Mouse (Mus musculus) gastrocnemius, postnatal 10 days (tissue): ENCODE data around the gene Vbp1. TPM values are rescaled to one million over a fixed set of nuclear protein-coding genes. Genes with fewer than 3 reads are reported as not detected.

Source experiments
- DNase-seq: peaks from one replicate; pipeline ENCODE4 v3.0.0; 2021; ENCODE audit warnings: mixed read lengths
- long read RNA-seq, 2 experiments: library from polyadenylated mRNA; stranded (forward); transcript quantifications; one replicate each; pipeline ENCODE4 v2.0.0; 2021
- total RNA-seq, 2 experiments: library from RNA; stranded (reverse); gene quantifications; 2 replicates each; pipeline ENCODE4 v1.2.3; 2021

Gene Vbp1
- 10 to 100 TPM; 45.9 to 51.7 TPM for total RNA-seq
- long read RNA-seq, experiment 1, transcript Vbp1-201 (6 exons, 1,595 nt), result major isoform, 108 of 115 reads
- long read RNA-seq, experiment 1, partial matches to known transcripts, result 0 of 115 reads
- long read RNA-seq, experiment 1, other reads (novel, unspliced or antisense), result 7 of 115 reads
- long read RNA-seq, experiment 2, transcript Vbp1-201 (6 exons, 1,595 nt), result major isoform, 116 of 121 reads
- long read RNA-seq, experiment 2, partial matches to known transcripts, result 0 of 121 reads
- long read RNA-seq, experiment 2, other reads (novel, unspliced or antisense), result 4 of 121 reads

DNA sequence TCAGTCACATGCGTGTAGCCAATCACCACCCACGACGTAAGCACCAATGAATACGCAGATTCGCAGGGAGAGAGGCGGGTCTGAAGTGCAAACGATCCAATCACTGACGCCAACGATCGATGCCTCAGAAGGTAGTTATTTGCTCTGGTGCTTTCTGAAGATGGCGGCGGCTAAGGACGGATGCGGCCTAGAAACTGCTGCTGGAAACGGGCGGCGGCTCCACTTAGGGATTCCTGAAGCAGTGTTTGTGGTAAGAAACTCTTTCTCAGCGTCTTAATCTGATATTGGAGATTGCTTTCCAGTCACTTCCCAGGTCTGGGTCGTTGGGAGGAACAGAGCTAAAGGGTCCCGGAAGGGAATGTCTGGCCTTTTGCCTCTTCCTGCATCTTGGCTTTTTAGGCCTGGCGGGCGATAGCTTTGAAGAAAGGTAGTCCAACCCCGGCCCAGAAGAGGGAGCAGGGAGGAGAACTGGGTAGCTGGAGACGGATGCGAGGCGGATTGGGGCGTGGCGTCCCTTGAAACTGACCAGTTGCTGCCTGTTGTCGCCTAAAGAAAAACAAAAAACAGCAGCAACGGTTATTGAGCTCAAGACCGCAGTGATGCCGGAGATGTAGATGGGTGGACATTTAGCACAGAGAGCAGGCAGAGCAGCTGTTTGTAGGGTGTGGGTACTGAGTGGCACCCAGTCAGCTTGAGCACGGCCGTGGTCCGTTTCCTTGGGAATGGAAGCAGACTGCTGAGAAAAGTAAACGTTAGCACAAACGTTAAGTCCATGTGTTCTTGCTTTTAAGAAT lies at the start of gene Vbp1:
Vbp1 (plus strand) TSS at position 121 of the 794 bp plus-strand sequence.
- DNase-seq, result peak; percentile 65

DNA sequence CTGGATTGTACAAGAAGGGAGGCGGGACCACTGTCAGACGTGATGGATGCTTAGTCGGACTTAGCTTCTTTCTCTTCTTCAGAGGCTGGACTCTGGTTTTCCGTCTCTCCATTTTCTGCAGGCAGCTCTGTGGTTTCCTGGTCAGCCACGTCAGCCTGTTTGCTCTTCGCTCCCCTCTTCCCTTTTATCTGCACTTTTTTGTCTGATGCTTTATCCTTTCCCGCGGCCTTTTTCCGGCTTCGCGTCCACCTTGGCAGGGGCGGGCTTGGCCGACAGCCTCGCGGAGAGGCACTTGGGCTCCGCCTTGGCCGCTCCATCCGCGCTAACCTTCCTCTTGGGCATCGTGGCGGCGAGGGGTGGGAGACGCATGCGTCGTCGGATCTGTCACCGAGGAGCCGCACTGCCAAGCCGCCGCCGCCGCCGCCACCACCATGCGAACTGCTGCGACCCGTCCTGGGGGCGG lies 38.9 kb upstream of the Vbp1 start:
- DNase-seq, result peak; percentile 42

- DNase-seq, result no peak
Observed at GRCm38 (mm10) chrX:75489886-75490285, 24.2 kb upstream of the Vbp1 start.

GRCm38 (mm10) chrX:75513787-75514178 lies 316 bp upstream of the Vbp1 start:
- no peak for DNase-seq

GRCm38 (mm10) chrX:75577582-75578324 lies 63.7 kb downstream of the Vbp1 start, which contains the start of gene Rab39b:
Rab39b (minus strand) TSS chrX:75578231.
- DNase-seq, result no peak

DNA sequence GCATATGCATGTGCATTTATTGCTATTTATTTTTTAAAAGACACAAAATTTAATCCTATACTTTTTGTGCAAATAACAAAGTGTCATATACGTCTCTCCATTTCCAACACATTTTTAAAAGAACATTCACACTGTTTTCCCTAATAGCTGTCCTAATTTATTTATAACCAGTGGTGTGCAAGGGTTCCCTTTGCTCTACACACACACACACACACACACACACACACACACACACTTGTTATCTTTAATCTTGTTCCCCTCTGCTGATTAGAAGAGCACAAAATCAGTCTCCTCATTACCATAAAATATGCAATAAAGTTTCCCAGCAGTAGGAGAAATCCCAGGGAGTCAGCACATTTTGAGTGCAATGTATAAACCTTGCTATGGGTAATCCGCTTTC lies 64.4 kb downstream of the Vbp1 start:
- no peak for DNase-seq

Other genes with a start within 250 kb of the Vbp1 start
- gene Fundc2, start 131.9 kb upstream of the Vbp1 start, total RNA-seq, result 100 to 1,000 TPM; 155 to 162 TPM
- gene F8, start 131.7 kb upstream of the Vbp1 start, total RNA-seq, result 1 to 10 TPM; 1.3 to 1.5 TPM
- gene Cmc4, start 97.7 kb upstream of the Vbp1 start, total RNA-seq, result 1 to 10 TPM; 5.7 to 5.9 TPM
- gene Mtcp1, start 97.7 kb upstream of the Vbp1 start, total RNA-seq, result 1 to 10 TPM; 2.9 to 6.6 TPM
- gene Brcc3, start 97.7 kb upstream of the Vbp1 start, total RNA-seq, result 10 to 100 TPM; 17.4 to 21.3 TPM
- gene Rab39b, start 63.9 kb downstream of the Vbp1 start, total RNA-seq, result under 1 TPM; 0.21 to 0.38 TPM